Mouse (Mus musculus) frontal cortex, adult (tissue): ENCODE results near the gene Aspn.

Experiments
- ATAC-seq: cut with Nextera tagmentation; 2 replicates; pipeline ENCODE4 v1.9.2; 2017; ENCODE audit warnings: mild to moderate bottlenecking, moderate library complexity, mixed read lengths; ENCODE audit not compliant: low TSS enrichment

Aspn gene

GRCm38 (mm10) chr13:49544279-49544678, at the start of gene Aspn:
Gene Aspn (plus strand): TSS chr13:49544443.
- ATAC-seq, result no peak

- ATAC-seq, result no peak
Observed at GRCm38 (mm10) chr13:49504510-49504909, 39.7 kb upstream of the Aspn start, which contains the start of gene Ecm2. Gene Ecm2 (plus strand): TSS chr13:49504810.

- no peak for ATAC-seq
Observed at GRCm38 (mm10) chr13:49505776-49506175, 38.5 kb upstream of the Aspn start.

GRCm38 (mm10) chr13:49507176-49507575, 37.1 kb upstream of the Aspn start:
- no peak for ATAC-seq

- ATAC-seq, result no peak
Observed at GRCm38 (mm10) chr13:49518761-49519160, 25.5 kb upstream of the Aspn start.

- ATAC-seq, result no peak
Observed at GRCm38 (mm10) chr13:49526235-49526634, 18.0 kb upstream of the Aspn start.

GRCm38 (mm10) chr13:49530636-49531035, 13.6 kb upstream of the Aspn start:
- ATAC-seq, result no peak

GRCm38 (mm10) chr13:49536946-49537345, 7.3 kb upstream of the Aspn start:
- ATAC-seq, result no peak

- no peak for ATAC-seq
Observed at GRCm38 (mm10) chr13:49538693-49539092, 5.5 kb upstream of the Aspn start.

GRCm38 (mm10) chr13:49545646-49546045, 1.4 kb downstream of the Aspn start:
- no peak for ATAC-seq

GRCm38 (mm10) chr13:49546517-49546916, 2.3 kb downstream of the Aspn start:
- no peak for ATAC-seq

- ATAC-seq, result no peak
Observed at GRCm38 (mm10) chr13:49547563-49548150, 3.4 kb downstream of the Aspn start.

GRCm38 (mm10) chr13:49549616-49550015, 5.4 kb downstream of the Aspn start:
- no peak for ATAC-seq

GRCm38 (mm10) chr13:49554519-49554918, 10.3 kb downstream of the Aspn start:
- ATAC-seq, result no peak

- ATAC-seq, result no peak
Observed at GRCm38 (mm10) chr13:49556203-49556602, 12.0 kb downstream of the Aspn start.

- no peak for ATAC-seq
Observed at GRCm38 (mm10) chr13:49556924-49557323, 12.7 kb downstream of the Aspn start.

- no peak for ATAC-seq
Observed at GRCm38 (mm10) chr13:49559185-49559584, 14.9 kb downstream of the Aspn start.

GRCm38 (mm10) chr13:49560886-49561285, 16.6 kb downstream of the Aspn start:
- no peak for ATAC-seq

- no peak for ATAC-seq
Observed at GRCm38 (mm10) chr13:49564347-49564746, 20.1 kb downstream of the Aspn start.

GRCm38 (mm10) chr13:49570371-49570770, 26.1 kb downstream of the Aspn start:
- ATAC-seq, result no peak

GRCm38 (mm10) chr13:49571418-49571817, 27.2 kb downstream of the Aspn start:
- no peak for ATAC-seq

- no peak for ATAC-seq
Observed at GRCm38 (mm10) chr13:49581541-49582530, 37.6 kb downstream of the Aspn start, which contains the start of gene Omd. Gene Omd (plus strand): TSS chr13:49582462.

- no peak for ATAC-seq
Observed at GRCm38 (mm10) chr13:49583859-49584258, 39.6 kb downstream of the Aspn start.
